ENCODE assay signal across 8 mouse cellular contexts in the genomic region with DNA sequence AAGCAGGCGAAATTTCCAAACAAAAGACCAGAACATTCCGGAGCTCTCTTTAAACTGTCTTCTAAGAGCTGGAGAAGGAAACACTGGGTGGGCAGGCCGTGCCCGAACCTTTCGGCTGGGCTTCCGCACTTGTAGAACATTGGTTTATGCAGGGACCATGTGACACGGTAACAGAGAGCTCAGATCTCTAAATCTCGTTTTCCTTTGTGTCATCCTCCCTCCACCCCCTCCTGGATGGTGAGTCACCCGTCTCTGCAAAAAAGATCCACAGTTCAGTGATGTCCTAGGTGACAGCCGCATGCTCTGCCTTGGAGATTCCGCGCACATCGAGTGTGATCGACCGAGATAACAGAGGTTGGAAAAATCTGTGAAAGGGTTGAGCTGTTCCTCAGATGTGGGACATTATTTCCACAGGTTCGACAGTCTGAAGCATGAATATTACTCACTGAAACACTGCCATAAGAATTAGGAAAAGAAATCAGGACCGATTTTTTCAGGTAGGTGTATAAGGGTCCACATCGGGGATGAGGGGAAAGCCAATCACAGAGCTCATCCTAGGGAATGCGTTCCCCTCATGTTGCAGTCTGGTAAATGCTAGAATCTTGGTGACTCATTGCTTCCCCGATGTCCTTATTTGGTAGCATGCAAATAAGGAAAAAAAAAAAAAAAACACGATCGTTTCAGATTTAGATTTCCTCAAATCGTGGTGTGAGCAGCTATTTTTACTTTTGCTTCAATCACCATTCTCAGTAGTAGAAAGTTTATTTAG.
DNase-seq lines count a peak whose midpoint lies in the region; ATAC-seq lines count a peak whose summit lies in the region.

No protein-coding gene starts in this region.

- no peaks in the 10 kb centered on the region for H3K27me3 ChIP-seq in embryonic facial prominence, embryonic 14.5 days (replicated peaks; ENCODE audit: control insufficient read depth, insufficient read depth, low read length)

- 70% methylated on average over 23 of the region's 23 CpGs for WGBS in embryonic facial prominence, embryonic 14.5 days

- H3K9me3 ChIP-seq in embryonic facial prominence, embryonic 14.5 days (ENCODE audit: control insufficient read depth, low read length), result no peaks in the 10 kb centered on the region

- peak; percentile 36 for DNase-seq in cerebellum, adult 11 months
- no peak for DNase-seq in cerebellum, postnatal 4 days (ENCODE audit: low spot score in 2 of 2)
- DNase-seq in R1 (ENCODE audit: low read depth, low spot score), result peak; percentile 45
- peak; percentile 51 for DNase-seq in embryonic facial prominence, embryonic 14.5 days (ENCODE audit: low spot score)
- peak; percentile 47 for DNase-seq in heart, postnatal 4 days
- peak; percentile 48 to 67 for DNase-seq in layer of hippocampus, postnatal 36 days
- peak; percentile 60 for DNase-seq in thymus, postnatal 0 days (ENCODE audit: low spot score)

- ATAC-seq in embryonic facial prominence, embryonic 14.5 days (ENCODE audit: low read depth), result 0 out of 2 replicates have a peak, but pooled peaks have one; percentile 9
- peak; percentile 69 for ATAC-seq in megakaryocyte, adult 5-6 weeks (ENCODE audit: poor library complexity, severe bottlenecking)

- H3K9ac ChIP-seq in embryonic facial prominence, embryonic 14.5 days (ENCODE audit: low read depth, low read length), result no peak overlapping the region

- no peak overlapping the region for H3K27ac ChIP-seq in embryonic facial prominence, embryonic 14.5 days (replicated peaks; ENCODE audit: low read depth, low read length)

- peak overlapping the region; percentile 25 for H3K4me2 ChIP-seq in embryonic facial prominence, embryonic 14.5 days (ENCODE audit: low read depth, low read length)

- no peaks in the 10 kb centered on the region for H3K36me3 ChIP-seq in embryonic facial prominence, embryonic 14.5 days (ENCODE audit: control insufficient read depth, insufficient read depth, low read length)

- H3K4me3 ChIP-seq in embryonic facial prominence, embryonic 14.5 days (ENCODE audit: low read depth, low read length), result 0 out of 2 replicates have a peak overlapping the region, but pooled peaks have one; percentile 11

- H3K4me1 ChIP-seq in embryonic facial prominence, embryonic 14.5 days (ENCODE audit: control insufficient read depth, insufficient read depth, low read length), result peaks cover 4% of the 10 kb centered on the region

Comparison
In these comparisons a context has a peak if more than half of its experiments do, and no peak if none do; other contexts are left out.
1. DNase-seq: peak in cerebellum, adult 11 months (single experiment), R1 (single experiment), embryonic facial prominence, embryonic 14.5 days (single experiment), heart, postnatal 4 days (single experiment), layer of hippocampus, postnatal 36 days (2 of 2) and thymus, postnatal 0 days (single experiment); none in cerebellum, postnatal 4 days (0 of 2).